Mouse (Mus musculus): ENCODE data around the gene Slbp. TPM values are rescaled to one million over a fixed set of nuclear protein-coding genes. Genes with fewer than 3 reads are reported as not detected.

Gene Slbp
- polyA plus RNA-seq, 1 experiment from 2014 or later, result 369 TPM

DNA sequence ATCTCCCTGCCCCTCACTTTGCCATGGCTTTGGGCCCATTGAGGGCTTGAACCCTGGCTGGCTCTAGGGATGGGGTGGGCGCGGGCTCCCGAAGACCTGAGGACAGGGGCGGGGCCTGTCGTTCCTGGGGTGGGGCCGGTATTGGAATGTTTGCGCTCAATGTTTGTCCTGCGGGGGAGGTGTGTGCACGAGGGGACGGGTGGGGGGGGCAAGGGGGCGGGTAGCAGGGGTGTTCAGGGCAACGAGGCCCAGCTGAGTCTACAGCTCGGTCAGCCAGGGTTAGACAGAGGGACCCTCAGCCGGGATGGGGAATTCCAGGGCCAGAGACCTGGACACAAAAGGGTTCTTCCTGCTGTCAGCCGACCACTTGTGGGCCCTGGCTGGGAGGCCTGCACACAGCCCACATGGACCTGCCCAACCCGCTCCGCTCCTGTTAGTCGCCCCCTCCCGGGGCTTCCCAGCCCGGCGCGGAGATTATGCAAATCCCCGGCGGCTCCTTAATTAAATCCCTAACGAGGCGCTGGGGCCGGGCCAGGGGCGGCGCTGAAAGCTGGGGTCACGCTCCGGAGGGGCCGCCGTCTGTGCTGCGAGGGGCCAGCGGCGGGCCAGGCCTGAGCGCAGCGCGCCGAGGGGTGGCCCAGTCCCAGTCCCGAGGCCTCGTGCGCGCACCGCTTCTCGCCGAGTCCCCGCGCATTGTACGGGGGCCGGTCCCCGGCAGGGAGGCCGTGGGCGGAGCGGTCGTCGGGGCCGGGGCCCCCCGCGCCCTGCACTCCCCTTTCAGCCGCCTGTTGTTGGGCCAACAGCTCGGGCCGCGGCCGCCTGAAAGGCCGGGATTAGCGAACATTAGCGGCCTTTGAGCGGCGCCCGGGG lies 42.7 kb upstream of the Slbp start:
- ATAC-seq (replicated peaks; ENCODE audit: low FRiP score) (peak; percentile 54), DNase-seq (ENCODE audit: low spot score) (peak; percentile 63)
- H3K27ac ChIP-seq (ENCODE audit: low read depth, low read length), result peak overlapping the region; percentile 73
- no peaks in the 10 kb centered on the region for H3K36me3 ChIP-seq (ENCODE audit: control insufficient read depth, insufficient read depth, low read length)
- H3K4me1 ChIP-seq (replicated peaks; ENCODE audit: control insufficient read depth, insufficient read depth, low read length), result peaks cover 38% of the 10 kb centered on the region
- peak overlapping the region; percentile 68 for H3K9ac ChIP-seq (ENCODE audit: low read depth, low read length)
- no peaks in the 10 kb centered on the region for H3K9me3 ChIP-seq (ENCODE audit: control insufficient read depth, low read length)
- H3K27me3 ChIP-seq (replicated peaks; ENCODE audit: control insufficient read depth, insufficient read depth, low read length), result peaks cover 54% of the 10 kb centered on the region
- 7% methylated on average over 71 of the region's 71 CpGs for WGBS
- H3K4me2 ChIP-seq, result peak overlapping the region; percentile 84
- peak overlapping the region; percentile 52 for H3K4me3 ChIP-seq (ENCODE audit: low read depth, low read length)

- no peak for DNase-seq (ENCODE audit: low spot score)
- no peak overlapping the region for H3K9ac ChIP-seq (ENCODE audit: low read depth, low read length)
- H3K4me2 ChIP-seq, result peak overlapping the region; percentile 84; the same call in 1 of the 2 replicates
- 76% methylated on average over 9 of the region's 9 CpGs for WGBS
- peaks cover 36% of the 10 kb centered on the region for H3K4me1 ChIP-seq (replicated peaks; ENCODE audit: control insufficient read depth, insufficient read depth, low read length)
- no peak overlapping the region for H3K4me3 ChIP-seq (ENCODE audit: low read depth, low read length)
- H3K27me3 ChIP-seq (replicated peaks; ENCODE audit: control insufficient read depth, insufficient read depth, low read length), result peaks cover 49% of the 10 kb centered on the region
- H3K27ac ChIP-seq (ENCODE audit: low read depth, low read length), result no peak overlapping the region
- H3K36me3 ChIP-seq (ENCODE audit: control insufficient read depth, insufficient read depth, low read length), result no peaks in the 10 kb centered on the region
- no peak for ATAC-seq (replicated peaks; ENCODE audit: low FRiP score)
- no peaks in the 10 kb centered on the region for H3K9me3 ChIP-seq (ENCODE audit: control insufficient read depth, low read length)
Observed at GRCm38 (mm10) chr5:33694461-33694847, 42.1 kb upstream of the Slbp start.

- no peak for DNase-seq (ENCODE audit: low spot score)
- Histone ChIP-seq H3K27ac (ENCODE audit: low read depth, low read length) (no peak overlapping the region; the same call in 1 of the 2 replicates), H3K9me3 (ENCODE audit: control insufficient read depth, low read length) (no peaks in the 10 kb centered on the region), H3K27me3 (replicated peaks; ENCODE audit: control insufficient read depth, insufficient read depth, low read length) (peaks cover 38% of the 10 kb centered on the region), H3K9ac (ENCODE audit: low read depth, low read length) (0 out of 2 replicates have a peak overlapping the region, but pooled peaks have one; percentile 34), H3K4me1 (replicated peaks; ENCODE audit: control insufficient read depth, insufficient read depth, low read length) (peaks cover 36% of the 10 kb centered on the region), H3K4me2 (peak overlapping the region; percentile 45), H3K4me3 (ENCODE audit: low read depth, low read length) (no peak overlapping the region), H3K36me3 (ENCODE audit: control insufficient read depth, insufficient read depth, low read length) (no peaks in the 10 kb centered on the region)
- WGBS, result 17% methylated on average over 24 of the region's 24 CpGs
- no peak for ATAC-seq (replicated peaks; ENCODE audit: low FRiP score)
Observed at GRCm38 (mm10) chr5:33692393-33692792, 40.0 kb upstream of the Slbp start.

DNA sequence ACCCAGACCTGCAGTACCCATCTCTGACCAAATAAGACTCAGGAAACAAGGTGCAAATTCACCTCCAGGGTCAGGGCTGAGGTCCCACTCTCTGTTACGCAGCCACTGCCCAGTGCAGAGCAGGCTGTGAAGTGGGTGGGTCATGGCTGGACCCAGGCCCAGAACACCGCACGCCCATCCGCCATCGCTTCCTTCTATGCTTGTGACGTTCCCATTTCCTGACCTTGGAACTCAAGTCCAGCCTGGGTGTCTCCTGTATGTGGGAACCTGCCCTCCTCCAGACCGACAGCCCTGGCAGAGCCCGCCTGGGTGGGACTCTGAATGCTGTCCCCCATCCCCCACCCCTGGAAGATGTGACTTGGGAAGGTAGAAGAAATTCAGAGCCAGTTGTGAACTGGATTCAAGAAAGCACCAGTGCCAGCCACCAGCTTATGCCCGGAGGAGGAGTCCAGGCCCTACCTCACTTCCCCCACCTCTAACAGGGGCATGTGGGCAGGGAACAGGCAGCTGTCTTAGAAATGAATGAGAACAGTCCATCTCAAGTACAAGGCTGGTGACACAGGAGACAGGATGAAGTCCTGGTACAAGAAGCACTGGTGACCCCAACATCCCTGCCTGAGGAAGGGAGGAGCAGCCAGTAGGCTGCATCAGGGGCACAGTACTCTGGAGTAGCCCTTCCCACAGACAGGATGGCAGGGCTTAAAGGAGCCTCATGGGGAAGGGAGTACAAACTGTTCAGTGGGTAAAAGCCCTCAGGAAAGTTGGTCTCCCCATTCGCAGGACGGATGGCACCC lies 37.7 kb upstream of the Slbp start:
- WGBS, result 82% methylated on average over 11 of the region's 11 CpGs
- Histone ChIP-seq H3K27me3 (replicated peaks; ENCODE audit: control insufficient read depth, insufficient read depth, low read length) (peaks cover 15% of the 10 kb centered on the region), H3K4me2 (no peak overlapping the region), H3K4me1 (replicated peaks; ENCODE audit: control insufficient read depth, insufficient read depth, low read length) (peaks cover 27% of the 10 kb centered on the region), H3K36me3 (ENCODE audit: control insufficient read depth, insufficient read depth, low read length) (no peaks in the 10 kb centered on the region), H3K27ac (ENCODE audit: low read depth, low read length) (no peak overlapping the region), H3K4me3 (ENCODE audit: low read depth, low read length) (no peak overlapping the region), H3K9me3 (ENCODE audit: control insufficient read depth, low read length) (no peaks in the 10 kb centered on the region), H3K9ac (ENCODE audit: low read depth, low read length) (no peak overlapping the region; the same call in 1 of the 2 replicates)
- DNase-seq (ENCODE audit: low spot score), result no peak
- no peak for ATAC-seq (replicated peaks; ENCODE audit: low FRiP score)

GRCm38 (mm10) chr5:33689221-33689844 lies 37.0 kb upstream of the Slbp start:
- H3K4me1 ChIP-seq (replicated peaks; ENCODE audit: control insufficient read depth, insufficient read depth, low read length), result peaks cover 21% of the 10 kb centered on the region
- no peak for DNase-seq (ENCODE audit: low spot score)
- no peak overlapping the region for H3K27ac ChIP-seq (ENCODE audit: low read depth, low read length)
- H3K36me3 ChIP-seq (ENCODE audit: control insufficient read depth, insufficient read depth, low read length), result no peaks in the 10 kb centered on the region
- H3K4me3 ChIP-seq (ENCODE audit: low read depth, low read length), result no peak overlapping the region
- H3K9me3 ChIP-seq (ENCODE audit: control insufficient read depth, low read length), result no peaks in the 10 kb centered on the region
- H3K9ac ChIP-seq (ENCODE audit: low read depth, low read length), result no peak overlapping the region; the same call in 1 of the 2 replicates
- H3K27me3 ChIP-seq (replicated peaks; ENCODE audit: control insufficient read depth, insufficient read depth, low read length), result peaks cover 8% of the 10 kb centered on the region
- 74% methylated on average over 20 of the region's 20 CpGs for WGBS
- no peak overlapping the region for H3K4me2 ChIP-seq
- ATAC-seq (replicated peaks; ENCODE audit: low FRiP score), result no peak

- no peaks in the 10 kb centered on the region for H3K36me3 ChIP-seq (ENCODE audit: control insufficient read depth, insufficient read depth, low read length)
- H3K4me1 ChIP-seq (replicated peaks; ENCODE audit: control insufficient read depth, insufficient read depth, low read length), result peaks cover 21% of the 10 kb centered on the region
- H3K27ac ChIP-seq (ENCODE audit: low read depth, low read length), result no peak overlapping the region
- no peak overlapping the region for H3K4me3 ChIP-seq (ENCODE audit: low read depth, low read length)
- ATAC-seq (replicated peaks; ENCODE audit: low FRiP score) (no peak), DNase-seq (ENCODE audit: low spot score) (no peak)
- H3K27me3 ChIP-seq (replicated peaks; ENCODE audit: control insufficient read depth, insufficient read depth, low read length), result peaks cover 3% of the 10 kb centered on the region
- no peak overlapping the region for H3K4me2 ChIP-seq
- WGBS, result 63% methylated on average over 14 of the region's 14 CpGs
- no peak overlapping the region for H3K9ac ChIP-seq (ENCODE audit: low read depth, low read length)
- no peaks in the 10 kb centered on the region for H3K9me3 ChIP-seq (ENCODE audit: control insufficient read depth, low read length)
Observed at GRCm38 (mm10) chr5:33688278-33689220, 36.2 kb upstream of the Slbp start.

- Histone ChIP-seq H3K4me1 (replicated peaks; ENCODE audit: control insufficient read depth, insufficient read depth, low read length) (peaks cover 15% of the 10 kb centered on the region), H3K9me3 (ENCODE audit: control insufficient read depth, low read length) (no peaks in the 10 kb centered on the region), H3K4me2 (no peak overlapping the region), H3K4me3 (ENCODE audit: low read depth, low read length) (no peak overlapping the region), H3K27ac (ENCODE audit: low read depth, low read length) (no peak overlapping the region), H3K36me3 (ENCODE audit: control insufficient read depth, insufficient read depth, low read length) (no peaks in the 10 kb centered on the region), H3K27me3 (replicated peaks; ENCODE audit: control insufficient read depth, insufficient read depth, low read length) (no peaks in the 10 kb centered on the region), H3K9ac (ENCODE audit: low read depth, low read length) (no peak overlapping the region)
- no peak for DNase-seq (ENCODE audit: low spot score)
- no peak for ATAC-seq (replicated peaks; ENCODE audit: low FRiP score)
- 79% methylated on average over 4 of the region's 4 CpGs for WGBS
Observed at GRCm38 (mm10) chr5:33687142-33687541, 34.8 kb upstream of the Slbp start.

DNA sequence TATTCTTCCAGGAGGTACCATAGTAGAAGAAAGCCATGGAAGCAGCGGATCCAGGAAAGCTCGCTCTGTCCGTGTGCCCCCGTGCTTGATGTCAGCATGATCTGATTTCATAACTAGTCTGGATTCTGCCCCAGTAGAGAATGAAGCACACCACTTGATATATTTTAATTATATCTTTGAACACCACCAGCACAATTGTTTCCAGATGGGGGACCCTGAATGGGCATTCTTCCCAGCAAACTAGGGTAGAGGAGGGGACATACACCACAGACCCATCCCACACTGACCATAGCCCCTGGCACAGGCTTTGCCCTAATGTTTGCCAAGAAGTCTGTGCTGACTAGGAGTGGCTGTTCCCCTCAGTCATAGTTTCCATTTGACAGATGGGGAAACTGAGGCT lies 32.6 kb upstream of the Slbp start:
- Histone ChIP-seq H3K27ac (ENCODE audit: low read depth, low read length) (no peak overlapping the region), H3K4me1 (replicated peaks; ENCODE audit: control insufficient read depth, insufficient read depth, low read length) (peaks cover 26% of the 10 kb centered on the region), H3K4me2 (no peak overlapping the region), H3K9me3 (ENCODE audit: control insufficient read depth, low read length) (no peaks in the 10 kb centered on the region), H3K9ac (ENCODE audit: low read depth, low read length) (no peak overlapping the region), H3K36me3 (ENCODE audit: control insufficient read depth, insufficient read depth, low read length) (no peaks in the 10 kb centered on the region), H3K27me3 (replicated peaks; ENCODE audit: control insufficient read depth, insufficient read depth, low read length) (no peaks in the 10 kb centered on the region), H3K4me3 (ENCODE audit: low read depth, low read length) (no peak overlapping the region)
- WGBS, result 93% methylated on average over 4 of the region's 4 CpGs
- ATAC-seq (replicated peaks; ENCODE audit: low FRiP score) (no peak), DNase-seq (ENCODE audit: low spot score) (no peak)

Data from liver, embryonic 11.5 days (tissue).